Mouse (Mus musculus) embryo, embryonic 10 days (tissue): ENCODE measurements around the gene Rnf150.
A peak's percentile ranks its signal among the peaks of the same experiment; 100 is the strongest.
"Not testable (repeated sequence)": the region's sequence is repeated elsewhere in the genome, so short reads cannot be mapped to it uniquely, and the experiment has no call there.

Source experiments
- DNase-seq: peaks from one replicate; pipeline ENCODE4 v3.0.0-alpha.2; 2015; ENCODE audit warnings: low spot score

Gene Rnf150

GRCm38 (mm10) chr8:83076621-83077020 lies 213.5 kb downstream of the Rnf150 start:
- DNase-seq: no peak

DNA sequence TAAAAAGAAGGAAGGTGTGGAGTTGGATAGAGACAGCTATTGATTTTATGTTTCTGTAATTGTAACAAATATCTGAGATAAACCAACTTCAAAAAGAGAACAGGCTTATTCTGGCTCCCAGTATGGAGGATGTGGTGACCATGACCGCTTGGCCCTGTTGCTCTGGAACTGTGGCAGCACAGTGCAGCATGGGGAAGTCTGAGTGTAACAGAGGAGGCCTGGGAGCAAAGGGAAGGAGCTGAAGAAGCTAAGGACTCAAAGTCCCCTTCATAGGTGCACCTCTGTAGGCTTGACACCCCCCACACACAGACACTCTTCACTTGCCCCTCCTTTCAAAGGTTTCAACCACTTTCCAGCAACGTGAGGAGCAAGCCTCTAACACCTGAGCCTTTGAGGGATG lies 214.2 kb downstream of the Rnf150 start:
- no peak for DNase-seq

DNA sequence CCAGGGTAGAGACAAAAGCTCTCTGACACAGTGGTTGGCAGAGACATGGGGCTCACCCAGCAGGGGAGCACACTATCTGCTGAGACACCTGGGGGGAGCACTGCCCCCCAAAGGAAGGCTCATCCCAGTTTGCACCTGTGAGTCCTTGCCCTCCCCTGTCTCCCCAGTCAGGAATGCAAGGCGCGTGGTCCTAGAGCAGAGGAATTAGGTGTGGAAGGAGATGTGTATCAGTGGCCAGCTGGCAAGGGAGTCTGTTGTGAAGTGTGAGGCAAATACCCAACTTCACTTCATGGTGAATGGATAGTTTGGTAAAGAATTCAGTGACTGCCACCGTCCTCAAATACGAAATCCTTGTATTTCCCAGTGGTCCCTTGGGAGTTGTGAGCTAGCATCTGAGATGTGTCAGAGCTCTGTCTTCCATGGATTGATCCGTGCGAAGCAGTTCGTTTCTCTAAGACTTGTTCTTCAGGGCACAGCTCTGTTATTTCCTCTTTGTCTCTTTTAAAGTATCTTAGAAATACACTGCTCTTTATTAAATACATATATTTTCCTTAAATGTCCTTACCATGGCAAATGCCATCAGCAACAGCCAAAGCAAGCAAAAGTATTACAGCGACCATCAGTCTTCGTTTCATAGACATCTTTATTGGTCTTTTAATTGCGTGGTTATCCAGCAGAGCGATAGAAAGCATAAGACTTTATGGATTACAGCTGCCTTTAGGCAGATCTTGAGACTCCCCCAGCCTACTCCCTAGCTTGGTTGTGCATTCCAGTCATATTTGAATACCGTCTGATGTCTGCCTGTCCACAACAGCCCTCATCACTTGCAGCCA lies 215.8 kb downstream of the Rnf150 start:
- no peak for DNase-seq

GRCm38 (mm10) chr8:83079534-83079844 lies 216.3 kb downstream of the Rnf150 start:
- no peak for DNase-seq

- DNase-seq: no peak
Measured at GRCm38 (mm10) chr8:83081266-83081665, 218.1 kb downstream of the Rnf150 start.

DNA sequence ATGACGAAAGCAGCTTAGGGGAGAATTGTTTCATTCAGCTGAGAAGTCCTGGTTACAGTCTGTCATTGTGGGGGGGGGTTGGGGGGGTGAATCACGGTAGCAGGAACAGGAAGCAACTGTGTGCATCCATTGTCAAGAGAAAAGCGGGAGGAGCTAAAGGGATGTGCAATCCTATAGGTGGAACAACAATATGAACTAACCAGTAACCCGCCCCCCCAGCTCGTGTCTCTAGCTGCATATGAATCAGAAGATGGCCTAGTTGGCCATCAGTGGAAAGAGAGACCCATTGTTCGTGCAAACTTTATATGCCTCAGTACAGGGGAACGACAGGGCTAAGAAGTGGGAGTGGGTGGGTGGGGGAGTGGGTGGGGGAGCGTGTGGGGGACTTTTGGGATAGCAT lies 218.7 kb downstream of the Rnf150 start:
- DNase-seq: not testable (repeated sequence)

GRCm38 (mm10) chr8:83082251-83082650 lies 219.1 kb downstream of the Rnf150 start:
- DNase-seq: no peak

DNA sequence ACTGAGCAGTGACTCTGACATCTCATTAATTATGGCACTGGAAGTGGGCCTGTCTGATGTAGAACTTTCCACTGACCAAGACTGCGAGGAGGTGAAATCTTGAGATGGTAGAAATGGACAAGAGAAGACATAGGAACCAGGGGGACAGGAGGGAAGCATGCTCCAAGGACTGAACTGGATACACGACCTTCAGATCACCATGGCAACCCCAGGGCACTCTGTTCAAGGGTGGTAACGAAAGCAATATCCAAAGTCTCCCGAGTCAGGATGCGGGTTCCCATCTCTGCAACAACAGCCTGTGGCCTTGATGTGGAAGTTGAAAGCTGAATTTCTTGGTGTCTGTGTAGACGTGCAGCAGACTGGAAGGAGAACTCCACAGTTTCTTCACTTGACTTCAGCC lies 220.3 kb downstream of the Rnf150 start:
- DNase-seq: no peak

- no peak for DNase-seq
Measured at GRCm38 (mm10) chr8:83085581-83085980, 222.4 kb downstream of the Rnf150 start.

- no peak for DNase-seq
Measured at GRCm38 (mm10) chr8:83086625-83087024, 223.5 kb downstream of the Rnf150 start.

DNA sequence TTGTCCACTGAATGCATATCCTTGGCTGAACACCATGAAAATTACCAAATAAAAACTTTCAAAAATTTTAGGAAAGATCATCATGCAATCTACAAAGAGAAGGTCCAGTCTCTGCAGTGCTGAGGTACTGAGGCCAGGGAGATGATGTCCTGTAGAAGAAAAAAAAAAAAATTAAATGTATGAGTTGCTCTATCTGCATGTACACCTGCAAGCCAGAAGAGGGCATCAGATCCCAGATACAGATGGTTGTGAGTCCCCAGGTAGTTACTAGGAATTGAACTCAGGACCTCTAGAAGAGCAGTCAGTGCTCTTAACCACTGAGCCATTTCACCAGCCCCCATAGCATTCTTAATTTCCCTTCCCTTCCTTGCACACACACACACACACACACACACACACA lies 224.4 kb downstream of the Rnf150 start:
- DNase-seq: no peak

DNA sequence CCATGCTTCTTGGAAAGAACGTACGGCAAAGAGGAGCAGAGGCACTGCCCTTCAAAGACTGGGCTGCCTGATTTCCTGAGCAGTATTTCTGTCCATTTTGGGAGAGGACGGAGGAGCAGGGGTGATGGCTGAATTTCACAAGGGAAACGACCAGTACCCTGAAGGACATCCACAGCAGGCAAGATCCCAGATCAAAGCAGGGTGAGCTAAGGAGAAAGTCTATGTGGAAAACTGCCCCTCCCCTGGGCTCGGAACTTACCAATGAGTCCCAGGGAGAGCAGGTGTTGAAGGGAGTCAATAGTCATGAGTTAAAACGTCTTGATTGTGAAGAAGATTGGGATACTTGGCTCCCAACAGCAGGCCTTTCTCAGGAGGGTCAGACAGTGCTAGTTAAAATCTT lies 225.0 kb downstream of the Rnf150 start:
- no peak for DNase-seq

DNA sequence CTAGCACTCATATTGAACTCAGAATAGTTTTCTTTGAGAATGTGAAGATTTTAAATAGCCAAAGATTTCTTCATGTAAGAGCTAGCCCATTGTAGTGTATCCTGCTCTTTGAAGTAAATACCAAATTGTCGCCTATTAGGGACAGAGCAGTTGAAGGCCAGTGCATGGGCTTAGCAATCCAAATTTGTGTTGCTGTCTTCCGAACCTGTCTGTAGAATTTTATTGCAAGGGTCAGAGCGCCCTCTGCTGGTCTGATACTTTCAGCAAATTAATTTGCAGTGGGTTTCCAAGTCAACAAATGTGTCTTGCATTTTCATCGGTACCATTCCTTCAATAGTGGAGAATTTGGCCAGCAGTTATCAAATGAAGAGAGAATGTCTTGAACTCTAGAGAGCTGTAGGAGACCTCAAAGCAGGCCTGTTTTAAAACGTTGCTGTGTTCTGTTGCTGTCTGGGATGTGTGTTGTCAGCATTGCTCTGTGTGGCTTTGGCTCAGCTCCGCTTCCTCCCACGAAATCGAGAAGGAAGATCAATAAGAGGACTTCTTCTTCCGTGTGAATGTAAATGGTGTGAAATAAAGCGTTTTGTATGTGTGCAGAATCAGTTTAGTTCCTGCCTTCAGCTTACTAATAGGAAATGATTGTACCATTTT lies 226.3 kb downstream of the Rnf150 start:
- DNase-seq: peak; percentile 86

GRCm38 (mm10) chr8:83090446-83090845 lies 227.3 kb downstream of the Rnf150 start:
- DNase-seq: no peak

GRCm38 (mm10) chr8:83100041-83100440 lies 236.9 kb downstream of the Rnf150 start:
- no peak for DNase-seq

- no peak for DNase-seq
Measured at GRCm38 (mm10) chr8:83102957-83103510, 239.9 kb downstream of the Rnf150 start.

DNA sequence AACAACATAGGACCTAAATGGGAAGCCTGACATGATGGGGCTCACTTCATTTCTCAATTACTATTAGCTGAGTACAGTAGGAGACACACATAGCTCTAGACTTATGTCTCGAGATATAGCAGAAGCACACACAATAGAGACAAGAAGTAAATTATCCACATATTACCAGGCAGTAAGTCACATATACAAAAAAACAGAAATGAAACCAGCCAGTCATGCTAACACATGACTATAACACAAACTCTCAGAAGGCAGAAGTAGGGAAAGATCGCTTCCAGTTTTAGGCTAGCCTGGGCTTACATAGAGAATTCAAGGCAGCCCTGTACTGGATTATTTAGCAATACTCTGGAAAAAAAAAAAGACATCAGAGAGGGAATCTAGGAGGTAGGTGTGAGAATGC lies 240.8 kb downstream of the Rnf150 start:
- DNase-seq: no peak

- DNase-seq: no peak
Measured at GRCm38 (mm10) chr8:83109756-83110155, 246.6 kb downstream of the Rnf150 start.

DNA sequence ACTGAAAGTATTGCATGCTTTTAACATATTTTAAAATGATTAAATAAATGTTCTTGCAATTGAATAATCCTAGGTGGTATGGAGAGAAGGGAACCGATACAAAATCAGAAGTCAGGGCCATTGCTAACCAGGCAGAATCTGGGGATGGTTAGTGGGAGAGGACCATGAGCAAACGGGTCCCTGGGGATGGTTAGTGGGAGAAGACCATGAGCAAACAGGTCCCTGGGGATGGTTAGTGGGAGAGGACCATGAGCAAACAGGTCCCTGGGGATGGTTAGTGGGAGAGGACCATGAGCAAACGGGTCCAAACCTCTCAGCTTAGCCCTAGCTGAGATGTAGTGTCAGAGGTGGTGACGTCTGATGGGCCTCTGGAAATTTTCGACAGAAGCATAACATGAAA lies 247.0 kb downstream of the Rnf150 start:
- DNase-seq: no peak

- DNase-seq: no peak
Measured at GRCm38 (mm10) chr8:83135086-83135485, 271.9 kb downstream of the Rnf150 start.

DNA sequence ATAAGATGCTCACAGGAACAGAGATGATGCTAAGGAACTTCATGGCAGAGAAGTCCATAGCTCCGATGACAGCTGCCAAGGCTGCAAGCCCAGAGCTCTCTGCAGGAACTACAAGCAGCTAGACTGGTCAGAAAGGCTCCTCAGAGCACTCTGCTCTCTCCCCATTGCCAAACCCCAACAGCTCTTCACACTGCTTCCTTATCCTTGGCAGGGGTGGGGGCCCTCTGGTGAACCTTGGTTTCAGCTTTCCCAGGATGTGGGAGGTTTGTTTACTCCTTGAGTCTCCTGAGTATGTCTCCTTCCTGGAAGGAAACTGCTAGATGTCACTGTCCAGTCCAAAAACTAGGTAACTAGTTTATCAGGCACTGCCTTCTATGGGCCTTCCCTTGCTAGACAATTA lies 276.9 kb downstream of the Rnf150 start:
- DNase-seq: no peak

GRCm38 (mm10) chr8:83140701-83141111 lies 277.6 kb downstream of the Rnf150 start:
- DNase-seq: no peak
